In genomic region chr5:29476021-29476420, GRCm38 (mm10) we compare ENCODE assay signal across 30 mouse cellular contexts. TPM values are rescaled to one million over a fixed set of nuclear protein-coding genes. Genes with fewer than 3 reads are reported as not detected.
DNase-seq lines count a peak whose midpoint lies in the region; ATAC-seq and TF ChIP-seq lines count a peak whose summit lies in the region.
"Had no signal": no experiment of that assay in that cellular context is flagged by ENCODE, and none has a peak within 500 bp of the region (broad histone marks: within the 10 kb centered on the region; RNA-seq: fewer than 3 reads in every experiment).

No protein-coding gene starts in this region.

- ATAC-seq in hindbrain, embryonic 11.5 days (ENCODE audit: low FRiP score) = no peak
- ATAC-seq in hindbrain, embryonic 14.5 days (ENCODE audit: low FRiP score) = no peak
- ATAC-seq in neural tube, embryonic 12.5 days (ENCODE audit: low FRiP score, low read depth) = no peak
- ATAC-seq: hindbrain, postnatal 0 days; midbrain, embryonic 13.5 days had no signal

- no peak overlapping the region for H3K27ac ChIP-seq in hindbrain, embryonic 11.5 days (ENCODE audit: low read depth, low read length)
- no peak overlapping the region for H3K27ac ChIP-seq in hindbrain, embryonic 14.5 days
- no peak overlapping the region for H3K27ac ChIP-seq in neural tube, embryonic 12.5 days
- H3K27ac ChIP-seq: heart, embryonic 15.5 days; hindbrain, postnatal 0 days; kidney, postnatal 0 days; midbrain, embryonic 13.5 days had no signal

- no peak for TF ChIP-seq CTCF in lung, adult 2 months (IDR thresholded peaks at IDR 0.05; ENCODE audit: insufficient read depth, low read length)

- TF ChIP-seq POLR2A in lung, adult 2 months (IDR thresholded peaks at IDR 0.05; ENCODE audit: borderline replicate concordance, extremely low read depth, low read depth, low read length) = no peak

- H3K9ac ChIP-seq in hindbrain, embryonic 11.5 days (ENCODE audit: low read depth, low read length) = no peak overlapping the region
- no peak overlapping the region for H3K9ac ChIP-seq in hindbrain, embryonic 14.5 days
- no peak overlapping the region for H3K9ac ChIP-seq in neural tube, embryonic 12.5 days
- H3K9ac ChIP-seq: heart, embryonic 15.5 days; midbrain, embryonic 13.5 days had no signal

- no peaks in the 10 kb centered on the region for H3K36me3 ChIP-seq in hindbrain, embryonic 11.5 days (ENCODE audit: control insufficient read depth, insufficient read depth, low read length)
- no peaks in the 10 kb centered on the region for H3K36me3 ChIP-seq in hindbrain, embryonic 14.5 days (replicated peaks; ENCODE audit: control insufficient read depth, insufficient read depth)
- no peaks in the 10 kb centered on the region for H3K36me3 ChIP-seq in neural tube, embryonic 12.5 days
- H3K36me3 ChIP-seq: heart, embryonic 15.5 days; midbrain, embryonic 13.5 days had no signal

- 0% methylated on average over 1 of the region's 1 CpGs for WGBS in hindbrain, embryonic 11.5 days
- WGBS in hindbrain, embryonic 14.5 days = 7% methylated on average over 1 of the region's 1 CpGs
- 0% methylated on average over 1 of the region's 1 CpGs for WGBS in neural tube, embryonic 12.5 days
- 11% methylated on average over 1 of the region's 1 CpGs for WGBS in lung, adult 2 months

- no peak overlapping the region for H3K4me2 ChIP-seq in hindbrain, embryonic 11.5 days (replicated peaks; ENCODE audit: low read depth, low read length)
- H3K4me2 ChIP-seq in hindbrain, embryonic 14.5 days (replicated peaks) = no peak overlapping the region
- H3K4me2 ChIP-seq in neural tube, embryonic 12.5 days (replicated peaks) = 0 out of 2 replicates have a peak overlapping the region, but pooled peaks have one; percentile 7
- H3K4me2 ChIP-seq: heart, embryonic 15.5 days; midbrain, embryonic 13.5 days had no signal

- peaks cover 99% of the 10 kb centered on the region for H3K27me3 ChIP-seq in hindbrain, embryonic 11.5 days (ENCODE audit: control insufficient read depth, insufficient read depth, low read length)
- peaks cover 100% of the 10 kb centered on the region for H3K27me3 ChIP-seq in hindbrain, embryonic 14.5 days (ENCODE audit: control insufficient read depth, insufficient read depth, low read length)
- H3K27me3 ChIP-seq in neural tube, embryonic 12.5 days (replicated peaks) = peaks cover 100% of the 10 kb centered on the region

- DNase-seq in hindbrain, embryonic 11.5 days (ENCODE audit: low spot score) = peak; percentile 50
- no peak for DNase-seq in hindbrain, embryonic 14.5 days (ENCODE audit: low spot score)
- peak; percentile 13 for DNase-seq in adipocyte (ENCODE audit: low spot score)
- peak; percentile 19 for DNase-seq in embryo, embryonic 9.5 days (ENCODE audit: extremely low spot score)
- no peak for DNase-seq in layer of hippocampus, adult 8-10 months (ENCODE audit: low spot score in 2 of 2)
- DNase-seq in lung, adult 2 months = no peak
- DNase-seq: adrenal gland, adult 8-10 months; B cell, adult 2 months; cerebellum, adult 11-12 months; heart, postnatal 36 days; kidney, adult 2 months; left cerebral cortex, postnatal 4 days; lung, postnatal 14 days; thymus, adult 18-20 months; thymus, postnatal 36 days had no signal

- H3K4me3 ChIP-seq in hindbrain, embryonic 11.5 days (ENCODE audit: low read depth, low read length) = no peak overlapping the region
- H3K4me3 ChIP-seq in hindbrain, embryonic 14.5 days (replicated peaks; ENCODE audit: low read length) = no peak overlapping the region
- peak overlapping the region; percentile 9; the same call in 1 of the 2 replicates for H3K4me3 ChIP-seq in neural tube, embryonic 12.5 days
- no peak overlapping the region for H3K4me3 ChIP-seq in lung, adult 2 months (replicated peaks; ENCODE audit: extremely low read depth, low read depth, low read length)
- H3K4me3 ChIP-seq: heart, embryonic 15.5 days; midbrain, embryonic 13.5 days had no signal

- H3K9me3 ChIP-seq in hindbrain, embryonic 11.5 days (ENCODE audit: control insufficient read depth, low read length) = no peaks in the 10 kb centered on the region
- no peaks in the 10 kb centered on the region for H3K9me3 ChIP-seq in hindbrain, embryonic 14.5 days (ENCODE audit: control insufficient read depth, low read length)
- H3K9me3 ChIP-seq in neural tube, embryonic 12.5 days = no peaks in the 10 kb centered on the region
- H3K9me3 ChIP-seq: heart, embryonic 15.5 days; midbrain, embryonic 13.5 days had no signal

- peaks cover 7% of the 10 kb centered on the region; the same call in 1 of the 2 replicates for H3K4me1 ChIP-seq in hindbrain, embryonic 11.5 days (replicated peaks; ENCODE audit: control insufficient read depth, insufficient read depth, low read length)
- H3K4me1 ChIP-seq in hindbrain, embryonic 14.5 days (replicated peaks; ENCODE audit: control insufficient read depth, insufficient read depth, low read length) = no peaks in the 10 kb centered on the region
- H3K4me1 ChIP-seq in neural tube, embryonic 12.5 days = peaks cover 19% of the 10 kb centered on the region
- no peaks in the 10 kb centered on the region; the same call in none of the 2 replicates for H3K4me1 ChIP-seq in lung, adult 2 months (ENCODE audit: control insufficient read depth, insufficient read depth, low read length)

RNA-seq across cellular contexts. Expression of gene Mnx1, which starts 2.2 kb away (rescaled TPM):
- polyA plus RNA-seq in hindbrain, embryonic 11.5 days (2014; fragmentation: Nextera tagmentation; extraction: Ambion mirVana) = 0.32 and 0.74 TPM in 2 replicates
- polyA plus RNA-seq in hindbrain, embryonic 14.5 days (2014; fragmentation: Nextera tagmentation; extraction: Ambion mirVana) = 0.50 and 0.63 TPM in 2 replicates
- polyA plus RNA-seq in neural tube, embryonic 12.5 days (2016; fragmentation: Nextera tagmentation; extraction: Ambion mirVana) = 6.9 and 10.3 TPM in 2 replicates
- total RNA-seq in layer of hippocampus, adult 8-10 months (2022) = under 1 TPM in 1 of 4 experiments, not detected in 3; 0.26 TPM
- polyA plus RNA-seq in lung, adult 2 months (2012; rRNA removed) = not detected in 2 replicates
- total RNA-seq: adrenal gland, adult 8-10 months; gastrocnemius, adult 18-20 months; gastrocnemius, postnatal 4 days; heart, adult 8-10 months; heart, postnatal 36 days; layer of hippocampus, postnatal 14 days; left cerebral cortex, adult 8-10 months; left cerebral cortex, postnatal 4 days; liver, adult 2 months; megakaryocyte progenitor cell, adult 5-6 weeks; MEL; neutrophil, adult 5-6 weeks had no signal
- polyA plus RNA-seq: heart, embryonic 15.5 days; hindbrain, postnatal 0 days; kidney, adult 2 months; kidney, postnatal 0 days; liver, adult 2 months; liver, embryonic 16.5 days; midbrain, embryonic 13.5 days had no signal

RNA-seq across cellular contexts. Expression of gene Nom1, which starts 41.6 kb away (rescaled TPM):
- 18.4 and 22.4 TPM in 2 replicates for polyA plus RNA-seq in hindbrain, embryonic 11.5 days (2014; fragmentation: Nextera tagmentation; extraction: Ambion mirVana)
- 14.1 and 15.2 TPM in 2 replicates for polyA plus RNA-seq in hindbrain, embryonic 14.5 days (2014; fragmentation: Nextera tagmentation; extraction: Ambion mirVana)
- 23.5 and 25.0 TPM in 2 replicates for polyA plus RNA-seq in neural tube, embryonic 12.5 days (2016; fragmentation: Nextera tagmentation; extraction: Ambion mirVana)
- 10 to 100 TPM; 24.0 to 26.5 (median 24.8) TPM for total RNA-seq in layer of hippocampus, adult 8-10 months (2022)
- 2.8 and 7.1 TPM in 2 replicates for polyA plus RNA-seq in lung, adult 2 months (2012; rRNA removed)

Comparison
In these comparisons a context has a peak if more than half of its experiments do, and no peak if none do; other contexts are left out.
1. DNase-seq: peak in hindbrain, embryonic 11.5 days (single experiment), adipocyte (single experiment) and embryo, embryonic 9.5 days (single experiment); none in hindbrain, embryonic 14.5 days (single experiment), layer of hippocampus, adult 8-10 months (0 of 2) and lung, adult 2 months (single experiment).